8 mouse cellular contexts compared by ENCODE assay signal in genomic region chr10:81571501-81571876, GRCm38 (mm10). TPM values are rescaled to one million over a fixed set of nuclear protein-coding genes. Genes with fewer than 3 reads are reported as not detected.
DNase-seq lines count a peak whose midpoint lies in the region; ATAC-seq and TF ChIP-seq lines count a peak whose summit lies in the region.

No protein-coding gene starts in this region.

- peak; percentile 99 for DNase-seq in 416B (ENCODE audit: low read depth)
- peak; percentile 100 for DNase-seq in heart, adult 8-10 months (ENCODE audit: low spot score)
- peak; percentile 99 for DNase-seq in kidney, adult 9 months
- peak; percentile 100 for DNase-seq in limb, embryonic 14.5 days (ENCODE audit: low spot score)
- peak; percentile 100 for DNase-seq in midbrain, postnatal 0 days (ENCODE audit: low spot score)
- DNase-seq in spleen, postnatal 14 days (ENCODE audit: low spot score in 2 of 2) = peak; percentile 84 to 89

- H3K27me3 ChIP-seq in embryonic facial prominence, embryonic 15.5 days = peaks cover 11% of the 10 kb centered on the region; the same call in 1 of the 2 replicates
- H3K27me3 ChIP-seq in limb, embryonic 14.5 days (ENCODE audit: control insufficient read depth, insufficient read depth, low read length) = 0 out of 2 replicates have a peak, but pooled peaks cover 3% of the 10 kb centered on the region
- peaks cover 18% of the 10 kb centered on the region for H3K27me3 ChIP-seq in midbrain, postnatal 0 days (ENCODE audit: insufficient read depth, low read length)

- no peak for TF ChIP-seq POLR2A in bone marrow, adult 2 months (IDR thresholded peaks at IDR 0.05; ENCODE audit: borderline replicate concordance, control insufficient read depth, low read depth, low read length)
- TF ChIP-seq POLR2A in limb, embryonic 14.5 days (IDR thresholded peaks at IDR 0.05; ENCODE audit: borderline replicate concordance, extremely low read depth, insufficient read depth, insufficient read length) = no peak

- peak; percentile 93 for ATAC-seq in embryonic facial prominence, embryonic 15.5 days (ENCODE audit: insufficient number of reproducible peaks, low FRiP score, low TSS enrichment, low read depth)
- ATAC-seq in limb, embryonic 14.5 days (ENCODE audit: low FRiP score, low read depth) = peak; percentile 92
- ATAC-seq in midbrain, postnatal 0 days (ENCODE audit: low FRiP score) = peak; percentile 94

- peak overlapping the region; percentile 31 for H3K27ac ChIP-seq in bone marrow, adult 2 months (ENCODE audit: control insufficient read depth, insufficient read depth, low read depth, low read length, poor library complexity)
- peak overlapping the region; percentile 96 for H3K27ac ChIP-seq in embryonic facial prominence, embryonic 15.5 days (replicated peaks)
- H3K27ac ChIP-seq in limb, embryonic 14.5 days (replicated peaks; ENCODE audit: low read depth, low read length) = peak overlapping the region; percentile 84
- no peak overlapping the region for H3K27ac ChIP-seq in midbrain, postnatal 0 days (ENCODE audit: low read depth, low read length)

- no peaks in the 10 kb centered on the region for H3K9me3 ChIP-seq in embryonic facial prominence, embryonic 15.5 days (replicated peaks)
- no peaks in the 10 kb centered on the region for H3K9me3 ChIP-seq in limb, embryonic 14.5 days (ENCODE audit: control insufficient read depth, low read length)
- no peaks in the 10 kb centered on the region for H3K9me3 ChIP-seq in midbrain, postnatal 0 days (ENCODE audit: low read length)

- peak overlapping the region; percentile 82 for H3K4me2 ChIP-seq in embryonic facial prominence, embryonic 15.5 days (replicated peaks)
- H3K4me2 ChIP-seq in limb, embryonic 14.5 days (replicated peaks; ENCODE audit: low read depth, low read length, severe bottlenecking) = peak overlapping the region; percentile 53
- peak overlapping the region; percentile 74 for H3K4me2 ChIP-seq in midbrain, postnatal 0 days (ENCODE audit: low read depth, low read length, poor library complexity, severe bottlenecking)

- H3K36me3 ChIP-seq in embryonic facial prominence, embryonic 15.5 days = peaks cover 8% of the 10 kb centered on the region
- peaks cover 8% of the 10 kb centered on the region; the same call in 1 of the 2 replicates for H3K36me3 ChIP-seq in limb, embryonic 14.5 days (ENCODE audit: control insufficient read depth, insufficient read depth, low read length)
- H3K36me3 ChIP-seq in midbrain, postnatal 0 days (ENCODE audit: insufficient read depth, low read length) = peaks cover 4% of the 10 kb centered on the region; the same call in 1 of the 2 replicates

- TF ChIP-seq CTCF in bone marrow, adult 2 months (IDR thresholded peaks at IDR 0.05; ENCODE audit: control insufficient read depth, insufficient read depth, low read length) = no peak
- no peak for TF ChIP-seq CTCF in midbrain, postnatal 0 days (IDR thresholded peaks at IDR 0.05)

- H3K9ac ChIP-seq in embryonic facial prominence, embryonic 15.5 days = 0 out of 2 replicates have a peak overlapping the region, but pooled peaks have one; percentile 16
- H3K9ac ChIP-seq in limb, embryonic 14.5 days (ENCODE audit: low read depth, low read length, severe bottlenecking) = 0 out of 2 replicates have a peak overlapping the region, but pooled peaks have one; percentile 3
- no peak overlapping the region for H3K9ac ChIP-seq in midbrain, postnatal 0 days (replicated peaks; ENCODE audit: low read length, poor library complexity, severe bottlenecking)

- peak overlapping the region; percentile 68 for H3K4me3 ChIP-seq in bone marrow, adult 2 months (replicated peaks; ENCODE audit: control insufficient read depth, low read depth, low read length)
- H3K4me3 ChIP-seq in embryonic facial prominence, embryonic 15.5 days (replicated peaks) = peak overlapping the region; percentile 48
- peak overlapping the region; percentile 37 for H3K4me3 ChIP-seq in limb, embryonic 14.5 days (replicated peaks; ENCODE audit: low read length)
- H3K4me3 ChIP-seq in midbrain, postnatal 0 days (ENCODE audit: low read depth, low read length) = peak overlapping the region; percentile 35

- under 1% methylated on average over 18 of the region's 18 CpGs for WGBS in bone marrow, adult 2 months
- WGBS in embryonic facial prominence, embryonic 15.5 days = 0% methylated on average over 18 of the region's 18 CpGs
- WGBS in limb, embryonic 14.5 days = 0% methylated on average over 18 of the region's 18 CpGs
- under 1% methylated on average over 18 of the region's 18 CpGs for WGBS in midbrain, postnatal 0 days

- H3K4me1 ChIP-seq in bone marrow, adult 2 months (ENCODE audit: control insufficient read depth, insufficient read depth, low read length) = no peaks in the 10 kb centered on the region
- H3K4me1 ChIP-seq in embryonic facial prominence, embryonic 15.5 days = peaks cover 81% of the 10 kb centered on the region
- peaks cover 54% of the 10 kb centered on the region for H3K4me1 ChIP-seq in limb, embryonic 14.5 days (ENCODE audit: control insufficient read depth, insufficient read depth, low read length)
- H3K4me1 ChIP-seq in midbrain, postnatal 0 days (ENCODE audit: insufficient read depth, low read length) = peaks cover 9% of the 10 kb centered on the region

RNA-seq across cellular contexts. Expression of gene Tle2, which starts 2.9 kb away (rescaled TPM):
- 18.5 and 41.7 TPM in 2 replicates for polyA plus RNA-seq in bone marrow, adult 2 months (2011; ENCODE audit: insufficient read depth, insufficient read length, low replicate concordance, missing spikeins)
- 63.1 and 73.7 TPM in 2 replicates for polyA plus RNA-seq in embryonic facial prominence, embryonic 15.5 days (2015; fragmentation: Nextera tagmentation; extraction: Ambion mirVana)
- total RNA-seq in heart, adult 8-10 months (2022) = 10 to 100 TPM in 2 of 4 experiments, 1 to 10 TPM in 2; 5.4 to 12.1 (median 9.1) TPM
- 250 and 345 TPM in 2 replicates for polyA plus RNA-seq in limb, embryonic 14.5 days (2012; rRNA removed)
- 38.1 and 52.2 TPM in 2 replicates for polyA plus RNA-seq in limb, embryonic 14.5 days (2014; fragmentation: Nextera tagmentation; extraction: Ambion mirVana)
- 31.2 and 35.6 TPM in 2 replicates for total RNA-seq in midbrain, postnatal 0 days (2014; rRNA removed)
- polyA plus RNA-seq in midbrain, postnatal 0 days (2015; fragmentation: Nextera tagmentation; extraction: Ambion mirVana) = 56.8 and 57.3 TPM in 2 replicates

RNA-seq across cellular contexts. Expression of gene Aes, which starts 12.2 kb away (rescaled TPM):
- 183 and 306 TPM in 2 replicates for polyA plus RNA-seq in bone marrow, adult 2 months (2011; ENCODE audit: insufficient read depth, insufficient read length, low replicate concordance, missing spikeins)
- polyA plus RNA-seq in embryonic facial prominence, embryonic 15.5 days (2015; fragmentation: Nextera tagmentation; extraction: Ambion mirVana) = 642 and 649 TPM in 2 replicates
- total RNA-seq in heart, adult 8-10 months (2022) = 1,000 to 10,000 TPM; 1,133 to 1,192 (median 1,173) TPM
- polyA plus RNA-seq in limb, embryonic 14.5 days (2012; rRNA removed) = 472 and 473 TPM in 2 replicates
- polyA plus RNA-seq in limb, embryonic 14.5 days (2014; fragmentation: Nextera tagmentation; extraction: Ambion mirVana) = 380 and 393 TPM in 2 replicates
- total RNA-seq in midbrain, postnatal 0 days (2014; rRNA removed) = 539 and 662 TPM in 2 replicates
- 805 and 854 TPM in 2 replicates for polyA plus RNA-seq in midbrain, postnatal 0 days (2015; fragmentation: Nextera tagmentation; extraction: Ambion mirVana)

RNA-seq across cellular contexts. Expression of gene Gna11, which starts 26.5 kb away (rescaled TPM):
- polyA plus RNA-seq in bone marrow, adult 2 months (2011; ENCODE audit: insufficient read depth, insufficient read length, low replicate concordance, missing spikeins) = 12.3 and 23.8 TPM in 2 replicates
- 89.1 and 89.2 TPM in 2 replicates for polyA plus RNA-seq in embryonic facial prominence, embryonic 15.5 days (2015; fragmentation: Nextera tagmentation; extraction: Ambion mirVana)
- total RNA-seq in heart, adult 8-10 months (2022) = 10 to 100 TPM; 47.7 to 54.1 (median 50.9) TPM
- 97.4 and 116 TPM in 2 replicates for polyA plus RNA-seq in limb, embryonic 14.5 days (2012; rRNA removed)
- polyA plus RNA-seq in limb, embryonic 14.5 days (2014; fragmentation: Nextera tagmentation; extraction: Ambion mirVana) = 89.1 and 91.7 TPM in 2 replicates
- 108 and 130 TPM in 2 replicates for total RNA-seq in midbrain, postnatal 0 days (2014; rRNA removed)
- polyA plus RNA-seq in midbrain, postnatal 0 days (2015; fragmentation: Nextera tagmentation; extraction: Ambion mirVana) = 107 and 108 TPM in 2 replicates

RNA-seq across cellular contexts. Expression of gene Tle6, which starts 29.4 kb away (rescaled TPM):
- 23.2 and 27.8 TPM in 2 replicates for polyA plus RNA-seq in bone marrow, adult 2 months (2011; ENCODE audit: insufficient read depth, insufficient read length, low replicate concordance, missing spikeins)
- 16.4 and 19.6 TPM in 2 replicates for polyA plus RNA-seq in embryonic facial prominence, embryonic 15.5 days (2015; fragmentation: Nextera tagmentation; extraction: Ambion mirVana)
- total RNA-seq in heart, adult 8-10 months (2022) = 10 to 100 TPM in 1 of 4 experiments, 1 to 10 TPM in 3; 6.8 to 12.7 (median 9.3) TPM
- 24.2 and 28.0 TPM in 2 replicates for polyA plus RNA-seq in limb, embryonic 14.5 days (2012; rRNA removed)
- polyA plus RNA-seq in limb, embryonic 14.5 days (2014; fragmentation: Nextera tagmentation; extraction: Ambion mirVana) = 9.2 and 16.6 TPM in 2 replicates
- total RNA-seq in midbrain, postnatal 0 days (2014; rRNA removed) = 8.4 and 13.3 TPM in 2 replicates
- 4.7 and 7.5 TPM in 2 replicates for polyA plus RNA-seq in midbrain, postnatal 0 days (2015; fragmentation: Nextera tagmentation; extraction: Ambion mirVana)

RNA-seq across cellular contexts. Expression of gene BC025920, which starts 34.6 kb away (rescaled TPM):
- 3.9 and 6.6 TPM in 2 replicates for polyA plus RNA-seq in bone marrow, adult 2 months (2011; ENCODE audit: insufficient read depth, insufficient read length, low replicate concordance, missing spikeins)
- 0.84 and 1.3 TPM in 2 replicates for polyA plus RNA-seq in embryonic facial prominence, embryonic 15.5 days (2015; fragmentation: Nextera tagmentation; extraction: Ambion mirVana)
- total RNA-seq in heart, adult 8-10 months (2022) = 1 to 10 TPM; 2.3 to 4.4 (median 3.0) TPM
- 3.8 and 4.0 TPM in 2 replicates for polyA plus RNA-seq in limb, embryonic 14.5 days (2012; rRNA removed)
- 0.58 and 0.78 TPM in 2 replicates for polyA plus RNA-seq in limb, embryonic 14.5 days (2014; fragmentation: Nextera tagmentation; extraction: Ambion mirVana)
- 1.2 and 2.6 TPM in 2 replicates for total RNA-seq in midbrain, postnatal 0 days (2014; rRNA removed)
- polyA plus RNA-seq in midbrain, postnatal 0 days (2015; fragmentation: Nextera tagmentation; extraction: Ambion mirVana) = 0.80 and 1.6 TPM in 2 replicates
